Mouse (Mus musculus): ENCODE measurements around the gene Rpl27a. TPM values are rescaled to one million over a fixed set of nuclear protein-coding genes. Genes with fewer than 3 reads are reported as not detected.

The Rpl27a gene
- polyA plus RNA-seq (2015; fragmentation: Illumina TruSeq; extraction: RNeasy Lipid Tissue Mini Kit (QIAGEN cat#74804); ENCODE audit: low read depth, low replicate concordance), result 554 TPM

DNA sequence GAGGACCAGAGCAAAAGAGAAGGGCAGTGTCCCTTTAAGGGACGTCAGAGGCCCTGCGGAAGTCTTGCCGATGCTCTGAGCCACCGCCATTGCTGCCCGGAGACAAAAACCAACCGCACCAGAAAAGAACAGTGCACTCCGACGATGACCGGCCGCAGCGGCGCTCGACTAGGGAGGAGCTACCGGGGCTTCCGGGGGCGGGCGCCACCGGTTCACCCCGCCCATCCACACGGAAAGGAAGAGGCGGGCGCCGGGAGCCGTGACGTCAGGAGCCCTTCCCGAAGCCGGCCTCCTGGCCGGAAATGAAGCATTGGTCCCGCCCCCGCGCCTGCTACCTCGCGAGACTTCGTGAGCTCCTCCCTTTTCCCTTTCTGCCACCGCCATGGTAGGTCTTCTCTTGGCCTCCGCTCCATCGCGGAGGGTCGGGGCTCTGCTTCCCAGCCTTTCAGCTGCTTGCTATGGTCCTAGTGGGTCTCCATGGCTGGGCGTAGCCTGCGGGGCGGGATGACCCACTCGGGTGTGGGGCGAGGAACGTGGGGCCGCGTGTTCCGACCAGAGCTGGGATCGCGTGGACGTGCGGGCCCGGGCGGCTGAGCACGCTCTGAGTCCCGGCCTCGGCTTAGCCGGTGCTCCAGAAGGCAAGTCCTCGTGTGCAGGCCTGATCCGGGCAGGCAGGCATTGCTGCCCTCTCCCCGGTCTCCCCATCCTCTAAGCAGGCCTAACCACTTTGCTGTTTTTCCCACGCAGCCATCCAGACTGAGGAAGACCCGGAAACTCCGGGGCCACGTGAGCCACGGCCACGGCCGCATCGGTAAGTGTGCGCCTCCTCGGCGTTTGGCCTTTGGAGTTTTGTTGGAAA lies at the start of gene Rpl27a:
Gene Rpl27a, plus strand, starts transcription at position 310 of the 859 bp plus-strand sequence.

DNA sequence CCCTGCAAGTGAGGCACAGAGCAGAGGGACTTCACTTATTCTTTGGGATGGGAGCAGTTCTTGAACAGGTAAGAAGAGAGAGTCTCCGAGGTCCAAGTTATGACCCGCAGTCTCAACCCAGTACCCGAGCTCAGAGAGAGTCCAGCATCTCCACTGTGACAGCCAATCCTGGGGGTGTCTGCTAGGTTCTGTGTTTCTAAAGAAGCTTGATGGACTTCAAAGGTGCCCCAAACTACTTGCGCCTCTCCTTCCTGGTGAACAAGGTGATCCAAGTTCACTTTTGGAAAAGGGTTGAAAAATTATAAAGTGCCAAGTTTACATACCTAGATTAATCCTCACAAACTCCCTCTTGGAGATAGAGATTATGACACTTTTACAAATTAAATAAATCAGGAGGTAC lies 10.9 kb upstream of the Rpl27a start, which contains the start of gene Trim66:
Gene Trim66, minus strand, starts transcription at position 101 of the 400 bp plus-strand sequence.

Other genes starting within 250 kb of the Rpl27a start
- gene Stk33, start 80.1 kb upstream of the Rpl27a start, polyA plus RNA-seq (2015; fragmentation: Illumina TruSeq; extraction: RNeasy Lipid Tissue Mini Kit (QIAGEN cat#74804); ENCODE audit: low read depth, low replicate concordance), result 1.7 TPM
- 12.6 TPM for gene Trim66, start 11.0 kb upstream of the Rpl27a start, polyA plus RNA-seq (2015; fragmentation: Illumina TruSeq; extraction: RNeasy Lipid Tissue Mini Kit (QIAGEN cat#74804); ENCODE audit: low read depth, low replicate concordance)
- 14.4 TPM for gene St5, start 184.5 kb downstream of the Rpl27a start, polyA plus RNA-seq (2015; fragmentation: Illumina TruSeq; extraction: RNeasy Lipid Tissue Mini Kit (QIAGEN cat#74804); ENCODE audit: low read depth, low replicate concordance)
- gene Akip1, start 184.5 kb downstream of the Rpl27a start, polyA plus RNA-seq (2015; fragmentation: Illumina TruSeq; extraction: RNeasy Lipid Tissue Mini Kit (QIAGEN cat#74804); ENCODE audit: low read depth, low replicate concordance), result 4.6 TPM
- gene BC051019, start 204.7 kb downstream of the Rpl27a start, polyA plus RNA-seq (2015; fragmentation: Illumina TruSeq; extraction: RNeasy Lipid Tissue Mini Kit (QIAGEN cat#74804); ENCODE audit: low read depth, low replicate concordance), result 0.83 TPM
- gene Ascl3, start 212.6 kb downstream of the Rpl27a start, polyA plus RNA-seq (2015; fragmentation: Illumina TruSeq; extraction: RNeasy Lipid Tissue Mini Kit (QIAGEN cat#74804); ENCODE audit: low read depth, low replicate concordance), result not detected
- gene Tmem9b, start 233.7 kb downstream of the Rpl27a start, polyA plus RNA-seq (2015; fragmentation: Illumina TruSeq; extraction: RNeasy Lipid Tissue Mini Kit (QIAGEN cat#74804); ENCODE audit: low read depth, low replicate concordance), result 130 TPM

Measured in brain, adult 10 weeks (tissue).